Mouse (Mus musculus) embryonic fibroblast, embryonic 13.5 days (primary cell): ENCODE results near the gene Cbfb.

Experiments
- CTCF ChIP-seq: IDR thresholded peaks from 2 replicates; pipeline ENCODE4 v1.5.1; 2011; ENCODE audit warnings: mild to moderate bottlenecking, control low read depth, low read length, moderate library complexity, borderline replicate concordance; ENCODE audit not compliant: insufficient read depth
- POLR2A ChIP-seq: IDR thresholded peaks from 2 replicates; pipeline ENCODE4 v1.6.1; 2011; ENCODE audit warnings: low read depth, mild to moderate bottlenecking, control low read depth, low read length, moderate library complexity

DNA sequence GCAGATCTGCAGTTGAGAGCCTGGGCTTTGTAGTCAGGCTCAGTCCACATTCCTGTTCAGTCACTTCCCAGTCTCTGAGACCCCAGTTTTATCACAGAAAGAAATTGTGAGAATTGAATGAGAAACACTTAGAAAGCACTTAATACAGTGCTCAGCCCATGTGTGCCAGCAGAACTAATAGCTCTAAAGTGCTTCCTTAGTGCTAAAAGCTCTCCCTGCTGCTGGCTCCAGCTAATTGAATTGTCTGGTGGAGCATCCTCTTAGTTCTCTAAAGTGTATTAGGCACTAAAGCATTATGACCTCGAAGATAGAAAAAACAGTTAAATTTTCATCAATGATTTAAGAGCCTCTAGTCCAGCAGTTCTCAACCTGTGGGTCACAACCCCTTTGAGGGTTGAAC, 35.3 kb downstream of the Cbfb start:
- TF ChIP-seq POLR2A (no peak), CTCF (no peak)
